Mouse (Mus musculus) cortical plate, adult 2 months (tissue): ENCODE measurements around the gene Rnps1.

Source experiments
- CTCF ChIP-seq: fragments of 200-500 bp; IDR thresholded peaks from 2 replicates; pipeline ENCODE4 v1.5.1; 2011; ENCODE audit warnings: mild to moderate bottlenecking, control low read depth, low read length; ENCODE audit not compliant: insufficient read depth; ENCODE audit errors: extremely low read depth
- POLR2A ChIP-seq: fragments of 200-500 bp; IDR thresholded peaks from 2 replicates; pipeline ENCODE4 v1.6.1; 2011; ENCODE audit warnings: mild to moderate bottlenecking, low read length, control low read depth; ENCODE audit not compliant: insufficient read depth; ENCODE audit errors: extremely low read depth

GRCm38 (mm10) chr17:24423114-24423513 lies 8.7 kb downstream of the Rnps1 start:
- TF ChIP-seq POLR2A (no peak), CTCF (no peak)
